Mouse (Mus musculus) MEL (cell line): ENCODE results near the gene Map3k19. TPM values are rescaled to one million over a fixed set of nuclear protein-coding genes. Genes with fewer than 3 reads are reported as not detected.
A peak's percentile ranks its signal among the peaks of the same experiment; 100 is the strongest.

Experiments
- DNase-seq: peaks from one replicate; pipeline ENCODE4 v3.0.0; 2011; ENCODE audit warnings: low read depth, low spot score
- H3K27ac ChIP-seq: 2 replicates; pipeline ENCODE4 v1.5.1; 2012; ENCODE audit warnings: low read depth, mild to moderate bottlenecking, control low read depth, low read length, moderate library complexity; ENCODE audit not compliant: control insufficient read depth
- H3K27me3 ChIP-seq, 2 experiments: fragments of 150-350 bp in 1 of 2; sonication (generic) in 1 of 2; 2 replicates each; pipeline ENCODE4 v1.6.1; 2012; ENCODE audit warnings: low read length in 2 of 2, mild to moderate bottlenecking in 2 of 2, improper control_type of control experiment in 1 of 2, moderate library complexity in 1 of 2; ENCODE audit not compliant: insufficient read depth in 2 of 2, control insufficient read depth in 1 of 2
- H3K36me3 ChIP-seq, 2 experiments: 2 replicates each; pipeline ENCODE4 v1.6.1; 2012 to 2014; ENCODE audit warnings: low read length in 2 of 2, improper control_type of control experiment in 1 of 2, inconsistent platforms in 1 of 2, mild to moderate bottlenecking in 1 of 2; ENCODE audit not compliant: insufficient read depth in 2 of 2, control insufficient read depth in 1 of 2
- H3K4me1 ChIP-seq, 2 experiments: fragments of 150-350 bp in 1 of 2; sonication (generic) in 1 of 2; 2 replicates each; pipeline ENCODE4 v1.6.1; 2012; ENCODE audit warnings: low read length in 2 of 2, improper control_type of control experiment in 1 of 2, mild to moderate bottlenecking in 1 of 2; ENCODE audit not compliant: insufficient read depth in 2 of 2, control insufficient read depth in 1 of 2
- H3K4me3 ChIP-seq, 2 experiments: fragments of 150-350 bp in 1 of 2; sonication (generic) in 1 of 2; 2 replicates each; pipeline ENCODE4 v1.5.1; 2012; ENCODE audit warnings: low read depth in 2 of 2, low read length in 2 of 2, mild to moderate bottlenecking in 2 of 2, moderate library complexity in 2 of 2, control low read depth in 1 of 2, improper control_type of control experiment in 1 of 2; ENCODE audit not compliant: control insufficient read depth in 1 of 2, insufficient read depth in 1 of 2
- H3K79me2 ChIP-seq: 2 replicates; pipeline ENCODE4 v1.6.1; 2012; ENCODE audit warnings: mild to moderate bottlenecking, low read length, moderate library complexity; ENCODE audit not compliant: control insufficient read depth, poor library complexity, insufficient read depth
- H3K9ac ChIP-seq: 2 replicates; pipeline ENCODE4 v1.6.1; 2012; ENCODE audit warnings: low read depth, mild to moderate bottlenecking, control low read depth, low read length, moderate library complexity; ENCODE audit not compliant: control insufficient read depth, poor library complexity, severe bottlenecking
- H3K9me3 ChIP-seq: fragments of 150-350 bp; sonication (generic); replicated peaks from 2 replicates; pipeline ENCODE4 v1.6.1; 2012; ENCODE audit warnings: mild to moderate bottlenecking, low read length, improper control_type of control experiment, moderate library complexity; ENCODE audit not compliant: insufficient read depth
- EP300 ChIP-seq, 2 experiments: IDR thresholded peaks; 2 replicates each; pipeline ENCODE4 v1.6.1; 2011; ENCODE audit warnings: improper control_type of control experiment in 2 of 2, low read length in 2 of 2, low read depth in 1 of 2, mild to moderate bottlenecking in 1 of 2
- ETS1 ChIP-seq: IDR thresholded peaks from 2 replicates; pipeline ENCODE4 v1.6.1; 2012; ENCODE audit warnings: low read depth, mild to moderate bottlenecking, inconsistent platforms, low read length, improper control_type of control experiment, moderate library complexity
- GABPA ChIP-seq: IDR thresholded peaks from 2 replicates; pipeline ENCODE4 v1.6.1; 2012; ENCODE audit warnings: low read depth, mild to moderate bottlenecking, inconsistent platforms, low read length, improper control_type of control experiment, moderate library complexity
- GATA1 ChIP-seq: IDR thresholded peaks from 2 replicates; pipeline ENCODE4 v1.6.1; 2011; ENCODE audit warnings: low read depth, low read length, improper control_type of control experiment
- JUND ChIP-seq: IDR thresholded peaks from 2 replicates; pipeline ENCODE4 v1.6.1; 2011; ENCODE audit warnings: low read depth, mild to moderate bottlenecking, improper control_type of control experiment, low read length
- KAT2A ChIP-seq: conservative IDR thresholded peaks from 2 replicates; pipeline ENCODE4 v1.6.1; 2012; ENCODE audit warnings: low read depth, low read length, improper control_type of control experiment, inconsistent platforms
- MAZ ChIP-seq: IDR thresholded peaks from 2 replicates; pipeline ENCODE4 v1.6.1; 2012; ENCODE audit warnings: low read depth, mild to moderate bottlenecking, inconsistent platforms, low read length, improper control_type of control experiment
- MYC ChIP-seq: IDR thresholded peaks from 2 replicates; pipeline ENCODE4 v1.6.1; 2011; ENCODE audit warnings: low read depth, mild to moderate bottlenecking, low read length, improper control_type of control experiment, moderate library complexity
- NRF1 ChIP-seq: IDR thresholded peaks from 2 replicates; pipeline ENCODE4 v1.6.1; 2014; ENCODE audit warnings: low read depth, mild to moderate bottlenecking, inconsistent platforms, low read length, improper control_type of control experiment, moderate library complexity; ENCODE audit not compliant: poor library complexity, insufficient read depth, severe bottlenecking
- POLR2AphosphoS2 ChIP-seq: IDR thresholded peaks from 2 replicates; pipeline ENCODE4 v1.6.1; 2011; ENCODE audit warnings: low read length, improper control_type of control experiment
- POLR2AphosphoS5 ChIP-seq: IDR thresholded peaks from 2 replicates; pipeline ENCODE4 v1.6.1; 2012; ENCODE audit warnings: low read depth, borderline replicate concordance, mild to moderate bottlenecking, inconsistent platforms, low read length, moderate library complexity, mixed read lengths
- RCOR1 ChIP-seq: IDR thresholded peaks from 2 replicates; pipeline ENCODE4 v1.6.1; 2012; ENCODE audit warnings: low read depth, mild to moderate bottlenecking, inconsistent platforms, low read length, improper control_type of control experiment
- SIN3A ChIP-seq: IDR thresholded peaks from 2 replicates; pipeline ENCODE4 v1.6.1; 2012; ENCODE audit warnings: low read length, improper control_type of control experiment, inconsistent platforms
- TAL1 ChIP-seq: IDR thresholded peaks from 2 replicates; pipeline ENCODE4 v1.6.1; 2012; ENCODE audit warnings: mild to moderate bottlenecking, inconsistent platforms, low read length, moderate library complexity, mixed read lengths
- TBP ChIP-seq: IDR thresholded peaks from 2 replicates; pipeline ENCODE4 v1.8.0; 2011; ENCODE audit warnings: low read depth, low read length, improper control_type of control experiment
- TCF12 ChIP-seq: IDR thresholded peaks from 2 replicates; pipeline ENCODE4 v1.6.1; 2014; ENCODE audit warnings: low read depth, mild to moderate bottlenecking, inconsistent platforms, low read length, improper control_type of control experiment, moderate library complexity
- USF1 ChIP-seq: IDR thresholded peaks from 2 replicates; pipeline ENCODE4 v1.6.1; 2014; ENCODE audit warnings: low read depth, mild to moderate bottlenecking, inconsistent platforms, low read length, improper control_type of control experiment, moderate library complexity
- USF2 ChIP-seq, 2 experiments: IDR thresholded peaks; 2 replicates each; pipeline ENCODE4 v1.6.1; 2011 to 2012; ENCODE audit warnings: improper control_type of control experiment in 2 of 2, low read length in 2 of 2, borderline replicate concordance in 1 of 2, inconsistent platforms in 1 of 2, low read depth in 1 of 2, mild to moderate bottlenecking in 1 of 2; ENCODE audit not compliant: insufficient read depth in 1 of 2
- ZC3H11A ChIP-seq: IDR thresholded peaks from 2 replicates; pipeline ENCODE4 v1.6.1; 2012; ENCODE audit warnings: low read depth, mild to moderate bottlenecking, inconsistent platforms, low read length, improper control_type of control experiment
- ZKSCAN1 ChIP-seq: IDR thresholded peaks from 2 replicates; pipeline ENCODE4 v1.6.1; 2012; ENCODE audit warnings: low read depth, mild to moderate bottlenecking, inconsistent platforms, low read length, improper control_type of control experiment, moderate library complexity
- ZMIZ1 ChIP-seq: IDR thresholded peaks from 2 replicates; pipeline ENCODE4 v1.6.1; 2012; ENCODE audit warnings: low read depth, mild to moderate bottlenecking, inconsistent platforms, low read length, improper control_type of control experiment, moderate library complexity
- polyA plus RNA-seq, 2 experiments: library from polyadenylated mRNA; stranded (reverse) in 1 of 2; unstranded in 1 of 2; fragments of >175 nt in 1 of 2; fragments of >200 nt in 1 of 2; gene quantifications; 2 replicates each; pipeline versions ENCODE4 v1.2.1 to v1.2.4; 2012; ENCODE audit warnings: low replicate concordance in 2 of 2, low read depth in 1 of 2; ENCODE audit not compliant: insufficient read length in 2 of 2, insufficient read depth in 1 of 2, missing spikeins in 1 of 2
- total RNA-seq: library from RNA; depleted of rRNA; stranded (reverse); fragments of 300-350 nt; gene quantifications from 2 replicates; pipeline ENCODE4 v1.2.3, GENCODE M21; 2012

Gene Map3k19
- total and polyA plus RNA-seq, 3 experiments, result not detected

GRCm38 (mm10) chr1:127788943-127789342 is 65.9 kb downstream of the Map3k19 start:
- peaks cover 8 to 17% of the 10 kb centered on the region in 2 experiments for H3K4me1 ChIP-seq
- H3K79me2 ChIP-seq, result peaks cover 72% of the 10 kb centered on the region
- no peak for DNase-seq
- no peaks in the 10 kb centered on the region for H3K27me3 ChIP-seq
- H3K4me3 ChIP-seq, result no peak overlapping the region
- TF ChIP-seq JUND (no peak), TAL1 (no peak), GATA1 (peak; percentile 63; the same call in 1 of the 2 replicates), TCF12 (no peak), RCOR1 (no peak)
- peaks cover 22 to 44% of the 10 kb centered on the region in 2 experiments for H3K36me3 ChIP-seq
- no peak overlapping the region for H3K27ac ChIP-seq
- H3K9me3 ChIP-seq, result no peaks in the 10 kb centered on the region
- no peak overlapping the region for H3K9ac ChIP-seq

GRCm38 (mm10) chr1:127785882-127786281 is 68.9 kb downstream of the Map3k19 start:
- no peak for TF ChIP-seq ZMIZ1
- TF ChIP-seq SIN3A, result peak; percentile 33; the same call in 1 of the 2 replicates
- TF ChIP-seq ETS1, result peak; percentile 72
- TF ChIP-seq USF1, result no peak
- peak in 1 of 2 experiments; percentile 55; a peak in 1 of 4 replicates for TF ChIP-seq EP300 (IDR thresholded peaks at IDR 0.05; ENCODE audit: low read depth in 1 of 2, low read length in 2 of 2)
- TF ChIP-seq GATA1, result peak; percentile 43
- TF ChIP-seq RCOR1, result peak; percentile 60
- DNase-seq, result peak; percentile 55

GRCm38 (mm10) chr1:127783862-127784261 is 71.0 kb downstream of the Map3k19 start:
- TF ChIP-seq MYC, result no peak
- no peak for TF ChIP-seq USF1
- TF ChIP-seq ZKSCAN1, result no peak
- TF ChIP-seq NRF1, result no peak
- TF ChIP-seq TCF12, result no peak
- TF ChIP-seq TBP, result no peak
- TF ChIP-seq KAT2A, result no peak
- TF ChIP-seq GATA1, result no peak
- TF ChIP-seq USF2 (IDR thresholded peaks at IDR 0.05; ENCODE audit: borderline replicate concordance in 1 of 2, insufficient read depth in 1 of 2, low read depth in 1 of 2, low read length in 2 of 2), result no peak
- TF ChIP-seq ZC3H11A, result no peak
- no peak for TF ChIP-seq GABPA
- no peak for TF ChIP-seq ZMIZ1
- no peak for TF ChIP-seq JUND
- no peak for TF ChIP-seq POLR2AphosphoS2
- TF ChIP-seq MAZ, result no peak
- TF ChIP-seq POLR2AphosphoS5, result no peak
- TF ChIP-seq EP300 (IDR thresholded peaks at IDR 0.05; ENCODE audit: low read depth in 1 of 2, low read length in 2 of 2), result no peak
- no peak for TF ChIP-seq TAL1
- Histone ChIP-seq H3K36me3 (peaks cover 8 to 81% of the 10 kb centered on the region in 2 experiments; a peak in 3 of 4 replicates), H3K79me2 (peaks cover 86% of the 10 kb centered on the region), H3K9ac (no peak overlapping the region), H3K9me3 (no peaks in the 10 kb centered on the region), H3K27ac (no peak overlapping the region), H3K4me1 (peaks cover 27 to 43% of the 10 kb centered on the region in 2 experiments), H3K4me3 (no peak overlapping the region), H3K27me3 (no peaks in the 10 kb centered on the region)
- no peak for DNase-seq

More at GRCm38 (mm10) chr1:127785882-127786281, 68.9 kb downstream of the Map3k19 start:
- peaks cover 88% of the 10 kb centered on the region for H3K79me2 ChIP-seq
- H3K4me1 ChIP-seq, result peaks cover 25 to 28% of the 10 kb centered on the region in 2 experiments
- H3K9me3 ChIP-seq, result no peaks in the 10 kb centered on the region
- no peak overlapping the region for H3K4me3 ChIP-seq
- H3K27me3 ChIP-seq, result no peaks in the 10 kb centered on the region
- H3K27ac ChIP-seq, result no peak overlapping the region
- H3K9ac ChIP-seq, result no peak overlapping the region
- peaks cover 8 to 68% of the 10 kb centered on the region in 2 experiments for H3K36me3 ChIP-seq
